Mouse (Mus musculus): ENCODE data around the gene Slc26a11. TPM values are rescaled to one million over a fixed set of nuclear protein-coding genes. Genes with fewer than 3 reads are reported as not detected.
A peak's percentile ranks its signal among the peaks of the same experiment; 100 is the strongest.

The Slc26a11 gene
- total and polyA plus RNA-seq, 3 experiments = 1.4 to 3.3 (median 2.6) TPM

- Histone ChIP-seq H3K9me3 (replicated peaks; ENCODE audit: low read length) (no peaks in the 10 kb centered on the region), H3K9ac (ENCODE audit: insufficient read depth, low read depth) (no peak overlapping the region), H3K4me1 (ENCODE audit: control insufficient read depth in 1 of 2, insufficient read depth in 2 of 2) (no peaks in the 10 kb centered on the region), H3K4me3 (replicated peaks in 1 of 3; ENCODE audit: low read depth in 2 of 3, low read length in 2 of 3, poor library complexity in 1 of 3) (no peak overlapping the region), H3K4me2 (ENCODE audit: insufficient read depth, low read depth, poor library complexity, severe bottlenecking) (no peak overlapping the region), H3K36me3 (replicated peaks in 1 of 2; ENCODE audit: control insufficient read depth in 1 of 2, insufficient read depth in 1 of 2, low read length in 1 of 2) (no peaks in the 10 kb centered on the region), H3K27me3 (replicated peaks) (peaks cover 92% of the 10 kb centered on the region), H3K27ac (ENCODE audit: insufficient read depth, low read depth) (no peak overlapping the region), H3K79me2 (replicated peaks; ENCODE audit: control insufficient read depth, extremely low read depth, insufficient read depth, poor library complexity, severe bottlenecking) (no peaks in the 10 kb centered on the region)
- in situ Hi-C loops (cut with MboI; ENCODE audit: low pct_ligation_motif_present, low pct_unique_long_range_greater_than_20kb, low sequenced_read_pairs) = no loop called here
- TF ChIP-seq CTCF (conservative IDR thresholded peaks at IDR 0.05 in 1 of 2, IDR thresholded peaks at IDR 0.05 in 1 of 2; ENCODE audit: low read depth in 2 of 2, low read length in 2 of 2) (peak in 1 of 2 experiments; percentile 63; a peak in 2 of 4 replicates), SMC3 (IDR thresholded peaks at IDR 0.05; ENCODE audit: low read depth, low read length) (peak; percentile 55), MYC (IDR thresholded peaks at IDR 0.05; ENCODE audit: low read depth, low read length) (no peak), MEF2A (IDR thresholded peaks at IDR 0.05; ENCODE audit: borderline replicate concordance, low read depth, low read length) (no peak), RAD21 (IDR thresholded peaks at IDR 0.05; ENCODE audit: low read depth, low read length) (peak; percentile 53)
- DNase-seq (ENCODE audit: extremely low read depth) = peak; percentile 29
- dilution Hi-C loops (cut with MboI; ENCODE audit: extremely low pct_ligation_motif_present, extremely low pct_unique_long_range_greater_than_20kb, low sequenced_read_pairs) = no loop called here
Observed at GRCm38 (mm10) chr11:119331970-119332369, 23.4 kb upstream of the Slc26a11 start.

- no peak overlapping the region for H3K9ac ChIP-seq (ENCODE audit: insufficient read depth, low read depth)
- in situ Hi-C loops (cut with MboI; ENCODE audit: low pct_ligation_motif_present, low pct_unique_long_range_greater_than_20kb, low sequenced_read_pairs) (no loop called here), dilution Hi-C loops (cut with MboI; ENCODE audit: extremely low pct_ligation_motif_present, extremely low pct_unique_long_range_greater_than_20kb, low sequenced_read_pairs) (no loop called here)
- H3K27ac ChIP-seq (ENCODE audit: insufficient read depth, low read depth) = no peak overlapping the region
- DNase-seq (ENCODE audit: extremely low read depth) = no peak
- H3K36me3 ChIP-seq (replicated peaks in 1 of 2; ENCODE audit: control insufficient read depth in 1 of 2, insufficient read depth in 1 of 2, low read length in 1 of 2) = no peaks in the 10 kb centered on the region
- peaks cover 43% of the 10 kb centered on the region for H3K27me3 ChIP-seq (replicated peaks)
- no peaks in the 10 kb centered on the region for H3K79me2 ChIP-seq (replicated peaks; ENCODE audit: control insufficient read depth, extremely low read depth, insufficient read depth, poor library complexity, severe bottlenecking)
- H3K4me1 ChIP-seq (ENCODE audit: control insufficient read depth in 1 of 2, insufficient read depth in 2 of 2) = no peaks in the 10 kb centered on the region
- H3K4me3 ChIP-seq (replicated peaks in 1 of 3; ENCODE audit: low read depth in 2 of 3, low read length in 2 of 3, poor library complexity in 1 of 3) = no peak overlapping the region
- no peak overlapping the region for H3K4me2 ChIP-seq (ENCODE audit: insufficient read depth, low read depth, poor library complexity, severe bottlenecking)
- no peaks in the 10 kb centered on the region for H3K9me3 ChIP-seq (replicated peaks; ENCODE audit: low read length)
- TF ChIP-seq RCOR1 (conservative IDR thresholded peaks at IDR 0.05; ENCODE audit: low read depth, low read length) = no peak
- no peak for TF ChIP-seq ELF1 (IDR thresholded peaks at IDR 0.05; ENCODE audit: low read depth, low read length)
- TF ChIP-seq ZC3H11A (IDR thresholded peaks at IDR 0.05; ENCODE audit: low read depth, low read length) = no peak
- TF ChIP-seq ZNF384 (IDR thresholded peaks at IDR 0.05; ENCODE audit: low read depth, low read length) = no peak
- no peak for TF ChIP-seq KAT2A (IDR thresholded peaks at IDR 0.05; ENCODE audit: insufficient replicate concordance, low read length)
- no peak for TF ChIP-seq MAX (IDR thresholded peaks at IDR 0.05; ENCODE audit: low read length)
- no peak for TF ChIP-seq ETS1 (conservative IDR thresholded peaks at IDR 0.05; ENCODE audit: low read depth, low read length)
- TF ChIP-seq JUN (IDR thresholded peaks at IDR 0.05; ENCODE audit: insufficient read depth, low read depth, low read length) = no peak
- no peak for TF ChIP-seq IRF4 (IDR thresholded peaks at IDR 0.05; ENCODE audit: low read depth, low read length)
- no peak for TF ChIP-seq MAZ (IDR thresholded peaks at IDR 0.05; ENCODE audit: low read depth, low read length)
- no peak for TF ChIP-seq E2F4 (IDR thresholded peaks at IDR 0.05; ENCODE audit: insufficient replicate concordance, low read depth, low read length)
- no peak for TF ChIP-seq JUND (conservative IDR thresholded peaks at IDR 0.05; ENCODE audit: low read depth, low read length)
- TF ChIP-seq EP300 (IDR thresholded peaks at IDR 0.05; ENCODE audit: low read length) = no peak
- TF ChIP-seq ZKSCAN1 (IDR thresholded peaks at IDR 0.05; ENCODE audit: borderline replicate concordance, low read depth, low read length) = no peak
- no peak for TF ChIP-seq POLR2A (IDR thresholded peaks at IDR 0.05; ENCODE audit: low read depth, low read length)
- no peak for TF ChIP-seq HCFC1 (IDR thresholded peaks at IDR 0.05; ENCODE audit: low read depth, low read length)
- TF ChIP-seq CHD2 (IDR thresholded peaks at IDR 0.05; ENCODE audit: low read length) = no peak
- no peak for TF ChIP-seq MAFK (IDR thresholded peaks at IDR 0.05; ENCODE audit: insufficient replicate concordance, low read length)
- no peak for TF ChIP-seq CHD1 (IDR thresholded peaks at IDR 0.05; ENCODE audit: low read depth, low read length)
Observed at GRCm38 (mm10) chr11:119338271-119339059, 16.9 kb upstream of the Slc26a11 start.

Measured in CH12.LX (cell line).